Mouse (Mus musculus): ENCODE measurements around the gene Cyth1. TPM values are rescaled to one million over a fixed set of nuclear protein-coding genes. Genes with fewer than 3 reads are reported as not detected.

Gene Cyth1
- polyA plus RNA-seq, 1 experiment from 2014 or later: 4.7 TPM

- no peak overlapping the region for H3K4me2 ChIP-seq
- H3K9ac ChIP-seq: no peak overlapping the region
- H3K9me3 ChIP-seq (replicated peaks): no peaks in the 10 kb centered on the region
- no peak; the same call in 1 of the 2 replicates for ATAC-seq
- no peak overlapping the region for H3K27ac ChIP-seq
- 0 out of 2 replicates have a peak, but pooled peaks cover 5% of the 10 kb centered on the region for H3K27me3 ChIP-seq (replicated peaks)
- peaks cover 19% of the 10 kb centered on the region for H3K4me1 ChIP-seq
- H3K36me3 ChIP-seq: no peaks in the 10 kb centered on the region
- no peak overlapping the region for H3K4me3 ChIP-seq
- WGBS (ENCODE audit: insufficient replicate concordance): 45% methylated on average over 14 of the region's 14 CpGs
Observed at GRCm38 (mm10) chr11:118113516-118114205, 134.7 kb downstream of the Cyth1 start.

GRCm38 (mm10) chr11:118104001-118104400 is 144.4 kb downstream of the Cyth1 start:
- H3K4me3 ChIP-seq: no peak overlapping the region
- no peaks in the 10 kb centered on the region for H3K4me1 ChIP-seq
- ATAC-seq: 0 out of 2 replicates have a peak, but pooled peaks have one; percentile 44
- H3K9me3 ChIP-seq (replicated peaks): no peaks in the 10 kb centered on the region
- 0 out of 2 replicates have a peak, but pooled peaks cover 3% of the 10 kb centered on the region for H3K27me3 ChIP-seq (replicated peaks)
- no peak overlapping the region for H3K9ac ChIP-seq
- H3K27ac ChIP-seq: no peak overlapping the region
- H3K4me2 ChIP-seq: no peak overlapping the region
- 4% methylated on average over 5 of the region's 5 CpGs for WGBS (ENCODE audit: insufficient replicate concordance)
- H3K36me3 ChIP-seq: no peaks in the 10 kb centered on the region

- Histone ChIP-seq H3K4me2 (no peak overlapping the region), H3K27ac (no peak overlapping the region), H3K36me3 (no peaks in the 10 kb centered on the region), H3K9me3 (replicated peaks) (no peaks in the 10 kb centered on the region), H3K4me3 (no peak overlapping the region), H3K4me1 (no peaks in the 10 kb centered on the region), H3K27me3 (replicated peaks) (0 out of 2 replicates have a peak, but pooled peaks cover 6% of the 10 kb centered on the region), H3K9ac (no peak overlapping the region)
- 78% methylated on average over 5 of the region's 5 CpGs for WGBS (ENCODE audit: insufficient replicate concordance)
- ATAC-seq: no peak
Observed at GRCm38 (mm10) chr11:118103383-118103782, 145.0 kb downstream of the Cyth1 start.

- ATAC-seq: no peak
- Histone ChIP-seq H3K27me3 (replicated peaks) (0 out of 2 replicates have a peak, but pooled peaks cover 7% of the 10 kb centered on the region), H3K27ac (no peak overlapping the region), H3K4me2 (no peak overlapping the region), H3K36me3 (no peaks in the 10 kb centered on the region), H3K4me3 (no peak overlapping the region), H3K9me3 (replicated peaks) (no peaks in the 10 kb centered on the region), H3K4me1 (no peaks in the 10 kb centered on the region), H3K9ac (no peak overlapping the region)
- WGBS (ENCODE audit: insufficient replicate concordance): 40% methylated on average over 3 of the region's 3 CpGs
Observed at GRCm38 (mm10) chr11:118102838-118103237, 145.6 kb downstream of the Cyth1 start.

- no peak overlapping the region for H3K27ac ChIP-seq
- H3K36me3 ChIP-seq: no peaks in the 10 kb centered on the region
- H3K4me2 ChIP-seq: no peak overlapping the region
- no peak for ATAC-seq
- no peaks in the 10 kb centered on the region for H3K9me3 ChIP-seq (replicated peaks)
- 0 out of 2 replicates have a peak, but pooled peaks cover 7% of the 10 kb centered on the region for H3K27me3 ChIP-seq (replicated peaks)
- no peak overlapping the region for H3K4me3 ChIP-seq
- H3K4me1 ChIP-seq: no peaks in the 10 kb centered on the region
- 34% methylated on average over 9 of the region's 9 CpGs for WGBS (ENCODE audit: insufficient replicate concordance)
- H3K9ac ChIP-seq: no peak overlapping the region
Observed at GRCm38 (mm10) chr11:118101133-118101532, 147.3 kb downstream of the Cyth1 start.

- Histone ChIP-seq H3K4me3 (no peak overlapping the region), H3K36me3 (no peaks in the 10 kb centered on the region), H3K4me2 (no peak overlapping the region), H3K27me3 (replicated peaks) (0 out of 2 replicates have a peak, but pooled peaks cover 13% of the 10 kb centered on the region), H3K9ac (no peak overlapping the region), H3K9me3 (replicated peaks) (no peaks in the 10 kb centered on the region), H3K4me1 (no peaks in the 10 kb centered on the region), H3K27ac (no peak overlapping the region)
- WGBS (ENCODE audit: insufficient replicate concordance): 45% methylated on average over 2 of the region's 2 CpGs
- no peak for ATAC-seq
Observed at GRCm38 (mm10) chr11:118096736-118097135, 151.7 kb downstream of the Cyth1 start.

- H3K4me3 ChIP-seq: no peak overlapping the region
- no peak overlapping the region for H3K27ac ChIP-seq
- ATAC-seq: no peak
- H3K4me2 ChIP-seq: no peak overlapping the region
- H3K9ac ChIP-seq: no peak overlapping the region
- H3K36me3 ChIP-seq: no peaks in the 10 kb centered on the region
- H3K9me3 ChIP-seq (replicated peaks): no peaks in the 10 kb centered on the region
- H3K27me3 ChIP-seq (replicated peaks): 0 out of 2 replicates have a peak, but pooled peaks cover 9% of the 10 kb centered on the region
- H3K4me1 ChIP-seq: no peaks in the 10 kb centered on the region
- WGBS (ENCODE audit: insufficient replicate concordance): 56% methylated on average over 9 of the region's 9 CpGs
Observed at GRCm38 (mm10) chr11:118095004-118095403, 153.4 kb downstream of the Cyth1 start.

GRCm38 (mm10) chr11:118091002-118091670 is 157.3 kb downstream of the Cyth1 start:
- no peak overlapping the region for H3K9ac ChIP-seq
- no peaks in the 10 kb centered on the region for H3K36me3 ChIP-seq
- no peaks in the 10 kb centered on the region for H3K4me1 ChIP-seq
- H3K4me3 ChIP-seq: no peak overlapping the region
- H3K27ac ChIP-seq: no peak overlapping the region
- peaks cover 6% of the 10 kb centered on the region; the same call in 1 of the 2 replicates for H3K27me3 ChIP-seq (replicated peaks)
- H3K4me2 ChIP-seq: no peak overlapping the region
- 78% methylated on average over 23 of the region's 23 CpGs for WGBS (ENCODE audit: insufficient replicate concordance)
- ATAC-seq: no peak
- no peaks in the 10 kb centered on the region for H3K9me3 ChIP-seq (replicated peaks)

GRCm38 (mm10) chr11:118088896-118089295 is 159.5 kb downstream of the Cyth1 start:
- Histone ChIP-seq H3K4me1 (peaks cover 7% of the 10 kb centered on the region; the same call in 1 of the 2 replicates), H3K9ac (no peak overlapping the region), H3K9me3 (replicated peaks) (no peaks in the 10 kb centered on the region), H3K4me2 (no peak overlapping the region), H3K36me3 (no peaks in the 10 kb centered on the region), H3K27ac (no peak overlapping the region), H3K27me3 (replicated peaks) (peaks cover under 1% of the 10 kb centered on the region; the same call in 1 of the 2 replicates), H3K4me3 (no peak overlapping the region)
- no peak for ATAC-seq
- 80% methylated on average over 19 of the region's 19 CpGs for WGBS (ENCODE audit: insufficient replicate concordance)

- Histone ChIP-seq H3K9me3 (replicated peaks) (no peaks in the 10 kb centered on the region), H3K27ac (no peak overlapping the region), H3K9ac (no peak overlapping the region), H3K4me2 (no peak overlapping the region), H3K27me3 (replicated peaks) (peaks cover 14% of the 10 kb centered on the region), H3K4me1 (peaks cover 7% of the 10 kb centered on the region; the same call in 1 of the 2 replicates), H3K4me3 (no peak overlapping the region), H3K36me3 (no peaks in the 10 kb centered on the region)
- WGBS (ENCODE audit: insufficient replicate concordance): 67% methylated on average over 8 of the region's 8 CpGs
- no peak for ATAC-seq
Observed at GRCm38 (mm10) chr11:118085961-118086360, 162.4 kb downstream of the Cyth1 start.

GRCm38 (mm10) chr11:118085176-118085575 is 163.2 kb downstream of the Cyth1 start:
- Histone ChIP-seq H3K27ac (no peak overlapping the region), H3K36me3 (no peaks in the 10 kb centered on the region), H3K4me3 (no peak overlapping the region), H3K4me2 (no peak overlapping the region), H3K27me3 (replicated peaks) (peaks cover 14% of the 10 kb centered on the region), H3K9me3 (replicated peaks) (no peaks in the 10 kb centered on the region), H3K4me1 (peaks cover 7% of the 10 kb centered on the region; the same call in 1 of the 2 replicates), H3K9ac (no peak overlapping the region)
- 26% methylated on average over 4 of the region's 4 CpGs for WGBS (ENCODE audit: insufficient replicate concordance)
- ATAC-seq: no peak

- H3K27ac ChIP-seq: no peak overlapping the region
- no peak overlapping the region for H3K9ac ChIP-seq
- H3K36me3 ChIP-seq: no peaks in the 10 kb centered on the region
- H3K27me3 ChIP-seq (replicated peaks): peaks cover 14% of the 10 kb centered on the region
- no peak for ATAC-seq
- no peak overlapping the region for H3K4me2 ChIP-seq
- 64% methylated on average over 3 of the region's 3 CpGs for WGBS (ENCODE audit: insufficient replicate concordance)
- H3K9me3 ChIP-seq (replicated peaks): no peaks in the 10 kb centered on the region
- no peak overlapping the region for H3K4me3 ChIP-seq
- H3K4me1 ChIP-seq: peaks cover 7% of the 10 kb centered on the region; the same call in 1 of the 2 replicates
Observed at GRCm38 (mm10) chr11:118084266-118084665, 164.1 kb downstream of the Cyth1 start.

Measured in liver, embryonic 12.5 days (tissue).